Mouse (Mus musculus) hindbrain, embryonic 14.5 days (tissue): ENCODE results near the gene Aox4. TPM values are rescaled to one million over a fixed set of nuclear protein-coding genes. Genes with fewer than 3 reads are reported as not detected.

Experiments
- ATAC-seq: fragments of 200-750 bp; cut with Nextera tagmentation; 2 replicates; pipeline ENCODE4 v1.8.0; 2017; ENCODE audit warnings: moderate number of reproducible peaks, mild to moderate bottlenecking, moderate TSS enrichment, moderate library complexity; ENCODE audit not compliant: low FRiP score
- DNase-seq: peaks from one replicate; pipeline ENCODE4 v3.0.0-alpha.2; 2015; ENCODE audit warnings: low spot score
- H3K27ac ChIP-seq: fragments of 300-500 bp; sonication (generic); 2 replicates; pipeline ENCODE4 v1.5.1; 2014; ENCODE audit warnings: mild to moderate bottlenecking, moderate library complexity
- H3K27me3 ChIP-seq: fragments of 300-500 bp; sonication (generic); 2 replicates; pipeline ENCODE4 v1.6.1; 2014; ENCODE audit warnings: mild to moderate bottlenecking, low read length, mixed read lengths; ENCODE audit not compliant: control insufficient read depth, insufficient read depth
- H3K36me3 ChIP-seq: fragments of 300-500 bp; sonication (generic); replicated peaks from 2 replicates; pipeline ENCODE4 v1.6.1; 2014; ENCODE audit not compliant: control insufficient read depth, insufficient read depth
- H3K4me1 ChIP-seq: fragments of 300-500 bp; sonication (generic); replicated peaks from 2 replicates; pipeline ENCODE4 v1.6.1; 2014; ENCODE audit warnings: antibody characterized with exemption, low read length, mixed read lengths; ENCODE audit not compliant: control insufficient read depth, insufficient read depth
- H3K4me2 ChIP-seq: fragments of 300-500 bp; sonication (generic); replicated peaks from 2 replicates; pipeline ENCODE4 v1.6.1; 2014; ENCODE audit warnings: mild to moderate bottlenecking, moderate library complexity
- H3K4me3 ChIP-seq: fragments of 300-500 bp; sonication (generic); replicated peaks from 2 replicates; pipeline ENCODE4 v1.5.1; 2014; ENCODE audit warnings: mild to moderate bottlenecking, low read length
- H3K9ac ChIP-seq: fragments of 300-500 bp; sonication (generic); 2 replicates; pipeline ENCODE4 v1.6.1; 2014
- H3K9me3 ChIP-seq: fragments of 300-500 bp; sonication (generic); 2 replicates; pipeline ENCODE4 v1.6.1; 2016; ENCODE audit warnings: low read length; ENCODE audit not compliant: control insufficient read depth
- WGBS: fragments of 180-500 bp; shearing (Covaris S2); extraction: QIAGEN DNeasy Blood & Tissue Kit; methylation state at CpG from one replicate; pipeline ENCODE4 v1.1.7; 2014; 5-methylcytosine and 5-hydroxymethylcytosine counted together
- polyA plus RNA-seq: library from polyadenylated mRNA; unstranded; fragments of >200 nt; fragmentation: Nextera tagmentation; extraction: Ambion mirVana; gene quantifications from 2 replicates; pipeline ENCODE4 v1.2.1, GENCODE M21; 2014

Aox4 gene
- polyA plus RNA-seq, 1 experiment from 2014 or later = 0.54 TPM

DNA sequence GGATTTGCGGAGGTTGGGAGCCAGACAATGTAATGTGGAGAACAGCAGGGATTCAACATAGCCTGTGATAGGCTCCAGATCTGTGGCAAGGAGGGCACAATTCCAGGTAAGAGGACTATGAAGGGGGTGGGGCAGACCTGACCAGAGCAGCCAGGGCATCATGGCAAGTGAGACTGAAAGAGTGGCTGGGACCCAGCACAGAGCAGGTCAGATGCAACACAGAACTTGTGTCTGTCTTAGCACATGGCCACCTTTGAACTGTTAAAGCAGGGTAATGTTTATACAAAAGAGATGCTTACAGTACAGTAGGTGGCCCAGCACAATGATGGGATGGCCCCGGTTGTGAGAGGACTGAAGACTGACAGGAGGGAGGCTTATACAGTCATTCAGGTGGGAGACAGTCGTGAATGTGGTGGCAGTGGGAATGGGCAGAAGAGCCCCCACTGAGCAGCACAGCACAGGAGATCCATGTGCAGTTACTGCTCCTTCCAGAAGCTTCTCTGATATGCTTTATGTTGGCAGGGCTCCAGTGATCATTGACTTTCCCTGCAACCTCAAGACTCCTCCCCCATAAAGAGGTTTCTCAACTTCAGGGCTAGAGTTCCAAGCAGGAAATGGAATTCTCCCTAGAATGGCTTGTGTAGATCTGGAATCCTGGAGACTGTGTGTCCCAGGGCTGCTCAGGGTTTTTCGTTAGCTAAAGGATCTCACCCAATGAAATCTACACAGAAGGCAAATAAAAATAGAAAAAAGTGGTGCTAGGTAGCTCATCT lies 27.5 kb downstream of the Aox4 start:
- DNase-seq (no peak), ATAC-seq (no peak)
- WGBS = 82% methylated on average over 4 of the region's 4 CpGs
- H3K9ac ChIP-seq = no peak overlapping the region
- no peaks in the 10 kb centered on the region for H3K9me3 ChIP-seq
- no peak overlapping the region for H3K4me3 ChIP-seq
- H3K27me3 ChIP-seq = no peaks in the 10 kb centered on the region
- H3K4me1 ChIP-seq = no peaks in the 10 kb centered on the region
- no peaks in the 10 kb centered on the region for H3K36me3 ChIP-seq
- no peak overlapping the region for H3K27ac ChIP-seq
- no peak overlapping the region for H3K4me2 ChIP-seq

DNA sequence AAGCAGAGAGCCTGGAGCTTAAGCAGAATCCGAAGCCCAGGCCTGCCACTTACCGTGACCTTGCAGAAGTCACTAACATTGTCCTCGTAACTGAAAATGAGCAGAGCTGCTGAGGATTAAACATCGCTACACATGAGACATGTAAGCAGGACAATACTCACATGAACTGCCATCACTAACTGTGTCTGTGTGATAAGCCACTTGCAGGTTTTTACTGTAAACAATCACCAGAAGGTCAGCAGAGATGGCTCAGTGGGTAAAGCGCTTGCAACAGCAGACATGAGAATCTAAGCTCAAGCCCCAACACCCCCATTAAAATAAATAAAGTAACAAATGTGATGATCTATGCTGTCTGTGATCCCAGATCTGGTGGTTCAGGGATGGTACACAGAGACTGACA lies 28.2 kb downstream of the Aox4 start:
- H3K27me3 ChIP-seq = no peaks in the 10 kb centered on the region
- H3K9ac ChIP-seq = no peak overlapping the region
- H3K4me2 ChIP-seq = no peak overlapping the region
- no peak for DNase-seq
- no peak for ATAC-seq
- H3K36me3 ChIP-seq = no peaks in the 10 kb centered on the region
- H3K4me3 ChIP-seq = no peak overlapping the region
- H3K27ac ChIP-seq = no peak overlapping the region
- 91% methylated on average over 5 of the region's 5 CpGs for WGBS
- no peaks in the 10 kb centered on the region for H3K9me3 ChIP-seq
- no peaks in the 10 kb centered on the region for H3K4me1 ChIP-seq

DNA sequence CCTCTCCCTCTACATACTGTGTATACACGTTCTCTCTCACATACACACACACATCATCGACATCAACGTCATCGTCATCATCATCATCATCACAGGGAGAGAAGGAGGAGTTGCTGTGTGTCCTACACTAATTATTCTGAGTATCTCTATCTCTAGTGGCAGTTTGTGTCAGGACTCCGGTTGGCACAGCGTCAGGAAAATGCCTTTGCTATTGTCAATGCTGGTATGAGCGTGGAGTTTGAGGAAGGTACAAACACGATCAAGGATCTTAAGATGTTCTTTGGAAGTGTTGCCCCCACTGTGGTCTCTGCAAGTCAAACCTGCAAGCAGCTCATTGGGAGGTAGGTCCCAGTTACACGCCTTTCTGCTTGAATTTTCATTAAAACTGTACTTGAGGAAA lies 28.8 kb downstream of the Aox4 start:
- Histone ChIP-seq H3K36me3 (no peaks in the 10 kb centered on the region), H3K4me2 (no peak overlapping the region), H3K4me1 (no peaks in the 10 kb centered on the region), H3K4me3 (no peak overlapping the region), H3K27me3 (no peaks in the 10 kb centered on the region), H3K9me3 (no peaks in the 10 kb centered on the region), H3K9ac (no peak overlapping the region), H3K27ac (no peak overlapping the region)
- WGBS = 96% methylated on average over 9 of the region's 9 CpGs
- DNase-seq = no peak
- ATAC-seq = no peak

DNA sequence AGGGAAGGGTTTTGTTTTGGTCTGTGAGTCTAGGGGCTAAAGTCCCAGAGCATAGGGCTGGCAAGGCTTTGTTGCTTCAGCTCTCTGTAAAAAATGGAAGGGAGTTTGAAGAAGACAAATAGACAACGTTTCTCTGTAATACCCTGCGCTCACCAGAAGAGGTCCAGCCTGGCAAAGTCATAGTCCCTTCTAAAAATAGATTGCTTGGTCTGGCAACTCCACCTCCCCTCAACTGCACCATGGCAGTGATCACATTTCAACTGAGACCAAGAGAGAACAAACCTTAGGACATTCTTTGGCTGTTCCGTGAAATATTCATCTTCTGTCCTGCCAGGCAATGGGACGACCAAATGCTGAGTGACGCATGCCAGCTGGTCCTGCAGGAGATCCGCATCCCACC lies 30.1 kb downstream of the Aox4 start:
- 74% methylated on average over 6 of the region's 6 CpGs for WGBS
- no peaks in the 10 kb centered on the region for H3K4me1 ChIP-seq
- H3K27me3 ChIP-seq = no peaks in the 10 kb centered on the region
- ATAC-seq (no peak), DNase-seq (no peak)
- H3K36me3 ChIP-seq = no peaks in the 10 kb centered on the region
- no peak overlapping the region for H3K4me2 ChIP-seq
- H3K9ac ChIP-seq = no peak overlapping the region
- H3K9me3 ChIP-seq = no peaks in the 10 kb centered on the region
- H3K27ac ChIP-seq = no peak overlapping the region
- no peak overlapping the region for H3K4me3 ChIP-seq

DNA sequence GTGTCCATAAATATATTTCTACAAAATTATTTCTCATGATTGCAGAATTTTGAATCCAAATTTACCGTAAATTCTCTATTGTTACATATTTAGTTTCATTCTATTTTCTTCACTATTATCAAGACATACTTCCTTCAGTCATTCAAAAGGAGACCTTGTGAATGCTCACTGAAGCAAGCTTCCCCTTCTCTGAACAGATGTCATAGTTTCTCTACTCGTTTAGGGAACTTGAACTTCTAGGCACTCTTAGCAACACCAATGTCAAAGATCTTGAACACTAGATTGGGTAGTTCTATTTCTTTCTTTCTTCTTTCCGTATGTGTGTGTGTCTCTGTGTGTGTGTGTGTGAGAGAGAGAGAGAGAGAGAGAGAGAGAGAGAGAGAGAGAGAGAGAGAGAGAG lies 34.3 kb downstream of the Aox4 start:
- 89% methylated on average over 3 of the region's 3 CpGs for WGBS
- Histone ChIP-seq H3K27me3 (no peaks in the 10 kb centered on the region), H3K4me2 (no peak overlapping the region), H3K9me3 (no peaks in the 10 kb centered on the region), H3K27ac (no peak overlapping the region), H3K4me3 (no peak overlapping the region), H3K36me3 (no peaks in the 10 kb centered on the region), H3K4me1 (no peaks in the 10 kb centered on the region), H3K9ac (no peak overlapping the region)
- ATAC-seq (no peak), DNase-seq (no peak)

DNA sequence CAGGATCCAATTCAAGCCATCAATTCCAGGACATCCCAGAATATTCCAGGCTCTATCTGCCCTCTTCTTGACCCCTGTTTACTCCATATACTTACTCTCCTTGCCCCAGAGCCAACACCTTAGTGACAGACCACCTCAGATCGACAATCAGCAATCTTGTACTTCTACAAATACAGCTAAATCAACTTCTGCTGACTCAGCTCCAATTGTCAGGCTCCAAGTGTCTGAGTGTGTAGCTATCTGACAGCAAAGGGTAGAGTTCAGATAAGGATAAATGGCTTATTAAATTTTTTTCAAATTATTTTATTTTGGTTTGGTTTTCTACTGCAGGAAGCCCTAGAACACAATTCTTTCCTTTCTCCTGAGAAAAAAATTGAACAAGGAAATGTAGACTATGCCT lies 38.3 kb downstream of the Aox4 start:
- no peak overlapping the region for H3K27ac ChIP-seq
- WGBS = 82% methylated on average over 1 of the region's 1 CpGs
- no peaks in the 10 kb centered on the region for H3K9me3 ChIP-seq

DNA sequence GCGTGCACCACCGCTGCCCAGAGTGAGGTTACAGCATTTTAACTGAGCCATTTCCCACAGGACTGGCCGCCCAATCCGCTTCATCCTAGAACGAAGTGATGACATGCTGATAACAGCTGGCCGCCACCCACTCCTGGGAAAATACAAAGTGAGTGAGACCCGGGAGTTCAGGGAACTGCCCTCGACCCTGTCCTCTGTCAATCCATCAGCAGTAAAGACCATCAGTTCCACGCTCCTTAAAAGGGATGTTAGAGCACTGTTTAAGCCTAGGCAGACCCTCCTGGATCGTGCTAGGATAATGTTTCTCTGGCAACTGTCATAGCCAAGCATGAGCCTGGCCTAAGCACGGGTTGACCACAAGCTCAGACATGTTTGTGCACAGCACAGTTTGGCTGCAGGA lies 43.3 kb downstream of the Aox4 start:
- Histone ChIP-seq H3K9me3 (no peaks in the 10 kb centered on the region), H3K4me2 (no peak overlapping the region), H3K27ac (no peak overlapping the region), H3K27me3 (no peaks in the 10 kb centered on the region), H3K36me3 (no peaks in the 10 kb centered on the region), H3K9ac (no peak overlapping the region), H3K4me3 (no peak overlapping the region), H3K4me1 (no peaks in the 10 kb centered on the region)
- ATAC-seq (no peak), DNase-seq (no peak)
- WGBS = 72% methylated on average over 11 of the region's 11 CpGs

More for the DNA sequence above, 38.3 kb downstream of the Aox4 start:
- no peak overlapping the region for H3K4me2 ChIP-seq
- H3K36me3 ChIP-seq = no peaks in the 10 kb centered on the region
- no peaks in the 10 kb centered on the region for H3K4me1 ChIP-seq
- no peak overlapping the region for H3K9ac ChIP-seq
- no peak for DNase-seq
- H3K4me3 ChIP-seq = no peak overlapping the region
- ATAC-seq = no peak
- no peaks in the 10 kb centered on the region for H3K27me3 ChIP-seq

DNA sequence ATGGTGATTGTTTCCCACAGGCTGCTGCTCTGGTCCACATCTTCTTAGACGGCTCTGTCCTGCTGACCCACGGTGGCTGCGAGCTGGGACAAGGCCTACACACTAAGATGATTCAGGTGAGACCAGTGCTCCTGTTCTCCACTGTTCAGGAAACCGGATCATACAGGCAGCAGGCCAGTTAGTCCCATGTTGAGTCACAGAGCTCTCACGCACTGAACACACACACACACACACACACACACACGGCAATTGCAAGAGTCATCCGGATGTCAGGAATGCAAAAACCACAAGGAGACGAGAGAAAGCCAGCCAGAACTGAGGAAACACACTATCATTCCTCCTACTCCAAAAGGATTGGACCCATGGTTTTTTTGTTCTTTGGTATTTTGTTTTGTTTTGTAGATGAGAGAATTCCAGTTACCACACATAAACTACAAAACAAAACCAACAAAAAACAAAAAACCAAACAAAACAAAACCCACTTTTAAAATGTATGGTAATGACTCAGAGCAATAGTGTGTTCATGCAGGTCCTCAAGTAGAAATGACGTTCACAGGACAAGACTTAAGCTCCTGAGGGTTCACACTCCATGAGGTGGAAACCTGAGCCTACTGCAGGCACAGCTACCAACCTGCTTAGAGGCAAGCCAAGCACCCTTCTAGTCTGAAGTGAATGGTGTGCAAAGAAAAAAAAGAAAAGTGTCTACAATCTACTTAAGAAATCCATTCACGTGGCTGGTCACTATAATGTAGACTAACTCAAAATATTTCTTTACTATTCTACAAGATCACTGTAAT lies 47.2 kb downstream of the Aox4 start:
- Histone ChIP-seq H3K27me3 (no peaks in the 10 kb centered on the region), H3K4me2 (no peak overlapping the region), H3K9me3 (no peaks in the 10 kb centered on the region), H3K27ac (no peak overlapping the region), H3K4me1 (no peaks in the 10 kb centered on the region), H3K4me3 (no peak overlapping the region), H3K9ac (no peak overlapping the region), H3K36me3 (no peaks in the 10 kb centered on the region)
- DNase-seq = no peak
- ATAC-seq = no peak
- WGBS = 87% methylated on average over 10 of the region's 10 CpGs

DNA sequence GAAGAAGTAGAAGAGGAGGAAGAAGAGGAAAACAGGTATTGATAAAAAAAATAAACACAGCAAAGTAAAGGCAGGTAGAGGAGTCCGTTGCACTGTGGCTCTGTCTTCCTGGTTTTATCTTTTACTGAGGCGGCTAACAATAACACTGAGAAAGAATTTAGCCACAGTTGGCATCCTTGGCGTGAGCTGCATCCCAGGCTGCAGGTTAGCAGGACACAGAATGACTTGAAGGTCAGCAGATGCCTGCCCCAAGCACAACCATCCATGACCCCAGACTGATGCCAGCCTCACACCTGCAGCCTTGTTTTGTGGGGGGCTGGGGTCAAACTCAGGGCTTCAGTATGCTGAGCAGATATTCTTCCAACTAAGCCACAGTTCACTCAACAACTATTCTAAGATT lies 50.1 kb downstream of the Aox4 start:
- H3K36me3 ChIP-seq = no peaks in the 10 kb centered on the region
- no peaks in the 10 kb centered on the region for H3K4me1 ChIP-seq
- no peak overlapping the region for H3K27ac ChIP-seq
- H3K9ac ChIP-seq = no peak overlapping the region
- no peaks in the 10 kb centered on the region for H3K9me3 ChIP-seq
- no peak overlapping the region for H3K4me2 ChIP-seq
- DNase-seq (no peak), ATAC-seq (no peak)
- H3K4me3 ChIP-seq = no peak overlapping the region
- 74% methylated on average over 3 of the region's 3 CpGs for WGBS
- H3K27me3 ChIP-seq = no peaks in the 10 kb centered on the region
